Mouse (Mus musculus) testis, adult 2 months (tissue): ENCODE results near the gene Grsf1. TPM values are rescaled to one million over a fixed set of nuclear protein-coding genes. Genes with fewer than 3 reads are reported as not detected.

Source experiments
- H3K27ac ChIP-seq: fragments of 200-500 bp; 2 replicates; pipeline ENCODE4 v1.5.1; 2012; ENCODE audit warnings: low read depth, low read length; ENCODE audit not compliant: control insufficient read depth, insufficient read depth
- H3K27me3 ChIP-seq: fragments of 200-500 bp; 2 replicates; pipeline ENCODE4 v1.6.1; 2012; ENCODE audit warnings: mild to moderate bottlenecking, low read length, moderate library complexity; ENCODE audit not compliant: control insufficient read depth, insufficient read depth
- H3K36me3 ChIP-seq: fragments of 200-500 bp; 2 replicates; pipeline ENCODE4 v1.6.1; 2012; ENCODE audit warnings: mild to moderate bottlenecking, low read length; ENCODE audit not compliant: control insufficient read depth, insufficient read depth
- H3K4me1 ChIP-seq: fragments of 200-500 bp; 2 replicates; pipeline ENCODE4 v1.6.1; 2012; ENCODE audit warnings: low read length; ENCODE audit not compliant: control insufficient read depth, insufficient read depth
- H3K4me3 ChIP-seq: fragments of 200-500 bp; 2 replicates; pipeline ENCODE4 v1.5.1; 2012; ENCODE audit warnings: low read depth, mild to moderate bottlenecking, low read length, moderate library complexity, mixed read lengths; ENCODE audit not compliant: control insufficient read depth
- CTCF ChIP-seq: fragments of 200-500 bp; IDR thresholded peaks from 2 replicates; pipeline ENCODE4 v1.5.1; 2012; ENCODE audit warnings: low read depth, mild to moderate bottlenecking, inconsistent platforms, low read length, moderate library complexity; ENCODE audit not compliant: control insufficient read depth, insufficient read depth, insufficient replicate concordance
- POLR2A ChIP-seq: fragments of 200-500 bp; IDR thresholded peaks from 2 replicates; pipeline ENCODE4 v1.6.1; 2012; ENCODE audit warnings: low read depth, mild to moderate bottlenecking, inconsistent platforms, low read length, moderate library complexity; ENCODE audit not compliant: control insufficient read depth
- polyA plus RNA-seq: library from polyadenylated mRNA; depleted of rRNA; stranded (reverse); fragments of >200 nt; gene quantifications from 2 replicates; pipeline ENCODE4 v1.2.3, GENCODE M21; 2012

The Grsf1 gene
- polyA plus RNA-seq, 1 experiment = 30.0 TPM

- TF ChIP-seq CTCF (no peak), POLR2A (no peak)
- Histone ChIP-seq H3K36me3 (no peaks in the 10 kb centered on the region), H3K4me3 (no peak overlapping the region), H3K27me3 (no peaks in the 10 kb centered on the region), H3K27ac (no peak overlapping the region), H3K4me1 (no peaks in the 10 kb centered on the region; the same call in 1 of the 2 replicates)
These were observed 17.1 kb upstream of the Grsf1 start for GRCm38 (mm10) chr5:88693057-88693456.

GRCm38 (mm10) chr5:88692586-88692985 lies 16.6 kb upstream of the Grsf1 start:
- Histone ChIP-seq H3K27me3 (no peaks in the 10 kb centered on the region), H3K36me3 (no peaks in the 10 kb centered on the region), H3K4me1 (no peaks in the 10 kb centered on the region; the same call in 1 of the 2 replicates), H3K4me3 (no peak overlapping the region), H3K27ac (no peak overlapping the region)
- TF ChIP-seq POLR2A (no peak), CTCF (no peak)

DNA sequence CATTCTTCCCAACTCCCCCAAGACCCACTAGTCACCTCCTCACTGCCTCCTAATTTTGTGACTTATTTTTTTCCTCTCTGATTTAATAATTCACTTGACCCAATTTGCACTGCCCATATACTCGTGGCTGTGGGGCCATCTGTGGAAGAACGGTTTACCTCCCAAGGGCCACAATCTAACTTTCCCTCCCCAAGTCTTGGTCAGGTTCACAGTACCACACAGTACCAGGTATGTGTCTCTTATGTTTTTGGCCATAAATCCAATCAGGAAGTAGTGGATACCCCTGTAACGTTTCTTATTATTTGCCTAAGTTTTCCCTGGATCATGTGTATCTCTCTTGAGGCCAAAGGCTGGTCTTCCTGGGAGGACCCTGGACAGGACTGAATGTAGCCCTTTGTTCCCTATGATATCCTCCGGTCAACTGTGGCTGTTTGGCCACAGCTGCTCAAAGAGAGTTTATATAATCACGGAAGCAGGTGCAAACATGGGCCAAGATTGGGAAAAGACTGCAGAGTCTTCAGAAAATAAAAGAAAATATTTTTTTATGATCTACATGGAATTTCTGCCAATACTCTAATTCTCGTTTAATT lies 15.6 kb upstream of the Grsf1 start:
- H3K27me3 ChIP-seq = no peaks in the 10 kb centered on the region

DNA sequence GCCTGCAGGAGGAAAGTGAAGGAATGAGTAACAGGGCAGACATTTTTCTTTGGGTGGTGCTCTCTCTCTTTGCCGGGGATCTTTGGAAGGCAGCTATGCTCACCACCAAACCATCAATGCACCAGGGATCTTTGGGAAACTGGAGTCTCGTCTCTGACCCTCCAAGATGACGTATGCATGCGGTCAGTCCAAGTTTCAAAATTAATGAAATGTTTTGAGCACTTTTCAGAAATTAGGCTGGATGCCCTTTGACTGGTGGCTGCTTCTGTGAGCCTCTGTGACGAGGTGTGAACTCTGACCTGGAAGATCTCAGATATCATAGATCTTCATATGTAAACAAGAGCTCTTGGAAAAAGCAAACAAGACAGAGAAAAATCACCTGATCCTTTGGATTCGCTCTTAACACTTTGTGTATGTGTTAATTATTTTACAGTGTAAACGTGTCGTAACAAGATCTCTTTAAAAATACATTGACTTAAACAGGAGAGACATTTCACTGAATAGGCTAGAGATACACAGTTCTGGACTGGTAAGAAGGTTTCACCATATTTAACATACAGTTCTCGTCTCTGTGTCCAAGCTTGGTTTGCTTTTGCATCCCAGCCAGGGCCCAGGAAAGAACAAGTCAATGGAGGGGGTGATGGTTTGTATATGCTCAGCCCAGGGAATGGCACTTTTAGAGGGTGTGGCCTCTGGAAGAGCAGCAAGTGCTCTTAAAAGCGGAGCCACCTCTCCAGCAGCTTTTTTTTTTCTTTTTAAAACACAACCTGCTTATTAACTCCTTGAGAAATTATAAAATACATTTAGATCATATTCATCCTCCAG lies 14.9 kb upstream of the Grsf1 start:
- Histone ChIP-seq H3K27ac (no peak overlapping the region), H3K36me3 (no peaks in the 10 kb centered on the region), H3K4me3 (no peak overlapping the region), H3K4me1 (no peaks in the 10 kb centered on the region; the same call in 1 of the 2 replicates), H3K27me3 (no peaks in the 10 kb centered on the region)
- TF ChIP-seq CTCF (no peak), POLR2A (no peak)

More for the DNA sequence above, 15.6 kb upstream of the Grsf1 start:
- H3K4me1 ChIP-seq = no peaks in the 10 kb centered on the region; the same call in 1 of the 2 replicates
- H3K27ac ChIP-seq = no peak overlapping the region
- H3K36me3 ChIP-seq = no peaks in the 10 kb centered on the region
- no peak overlapping the region for H3K4me3 ChIP-seq
- no peak for TF ChIP-seq CTCF
- TF ChIP-seq POLR2A = no peak

- H3K4me1 ChIP-seq = no peaks in the 10 kb centered on the region; the same call in 1 of the 2 replicates
- H3K36me3 ChIP-seq = no peaks in the 10 kb centered on the region
- no peak for TF ChIP-seq CTCF
- TF ChIP-seq POLR2A = no peak
- no peaks in the 10 kb centered on the region for H3K27me3 ChIP-seq
- H3K27ac ChIP-seq = no peak overlapping the region
- no peak overlapping the region for H3K4me3 ChIP-seq
These were observed 13.4 kb upstream of the Grsf1 start for GRCm38 (mm10) chr5:88689279-88689938.

GRCm38 (mm10) chr5:88688583-88689187 lies 12.7 kb upstream of the Grsf1 start:
- H3K4me1 ChIP-seq = no peaks in the 10 kb centered on the region; the same call in 1 of the 2 replicates
- H3K4me3 ChIP-seq = no peak overlapping the region
- no peak for TF ChIP-seq CTCF
- TF ChIP-seq POLR2A = no peak
- H3K27ac ChIP-seq = no peak overlapping the region
- no peaks in the 10 kb centered on the region for H3K27me3 ChIP-seq
- H3K36me3 ChIP-seq = no peaks in the 10 kb centered on the region
